Mouse (Mus musculus): ENCODE results near the gene Zfp385c. TPM values are rescaled to one million over a fixed set of nuclear protein-coding genes. Genes with fewer than 3 reads are reported as not detected.
A peak's percentile ranks its signal among the peaks of the same experiment; 100 is the strongest.

Zfp385c gene
- polyA plus RNA-seq, 1 experiment from 2014 or later = 0.18 TPM

DNA sequence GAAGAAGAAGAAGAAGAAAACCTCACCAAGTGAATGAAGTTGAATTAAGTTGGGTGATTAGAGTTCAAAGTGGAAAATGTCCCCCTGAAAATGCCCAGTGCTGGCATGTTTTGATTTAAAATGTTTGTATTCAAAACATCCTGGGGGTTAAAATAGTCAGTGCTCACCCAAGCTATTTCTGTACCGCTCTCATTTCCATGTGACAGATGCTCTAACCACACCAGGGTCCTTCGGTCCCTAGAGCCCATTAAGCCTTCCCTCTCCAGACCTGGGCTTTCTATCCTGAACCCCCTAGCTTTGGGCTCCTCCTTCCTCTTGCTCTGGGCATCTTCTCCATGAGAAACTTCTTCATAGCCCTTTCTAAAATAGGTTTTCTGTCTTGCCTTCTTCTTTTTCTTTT is 8.2 kb downstream of the Zfp385c start:
- DNase-seq (ENCODE audit: low spot score) (no peak), ATAC-seq (ENCODE audit: low FRiP score, low TSS enrichment) (no peak)
- TF ChIP-seq EP300 (optimal IDR thresholded peaks at IDR 0.05) = no peak
- no peak for TF ChIP-seq CTCF (IDR thresholded peaks at IDR 0.05; ENCODE audit: low read depth)
- H3K27me3 ChIP-seq (ENCODE audit: control insufficient read depth, insufficient read depth, low read length) = no peaks in the 10 kb centered on the region
- H3K36me3 ChIP-seq (ENCODE audit: control insufficient read depth, insufficient read depth, low read length) = no peaks in the 10 kb centered on the region
- H3K9ac ChIP-seq (ENCODE audit: low read length) = no peak overlapping the region
- H3K4me1 ChIP-seq (replicated peaks; ENCODE audit: control insufficient read depth, insufficient read depth) = no peaks in the 10 kb centered on the region
- WGBS = 75% methylated on average over 2 of the region's 2 CpGs
- H3K27ac ChIP-seq (replicated peaks) = no peak overlapping the region
- H3K4me2 ChIP-seq (replicated peaks; ENCODE audit: low read depth) = no peak overlapping the region
- no peak overlapping the region for H3K4me3 ChIP-seq (ENCODE audit: low read depth, low read length)
- H3K9me3 ChIP-seq (ENCODE audit: control insufficient read depth, low read length) = no peaks in the 10 kb centered on the region

DNA sequence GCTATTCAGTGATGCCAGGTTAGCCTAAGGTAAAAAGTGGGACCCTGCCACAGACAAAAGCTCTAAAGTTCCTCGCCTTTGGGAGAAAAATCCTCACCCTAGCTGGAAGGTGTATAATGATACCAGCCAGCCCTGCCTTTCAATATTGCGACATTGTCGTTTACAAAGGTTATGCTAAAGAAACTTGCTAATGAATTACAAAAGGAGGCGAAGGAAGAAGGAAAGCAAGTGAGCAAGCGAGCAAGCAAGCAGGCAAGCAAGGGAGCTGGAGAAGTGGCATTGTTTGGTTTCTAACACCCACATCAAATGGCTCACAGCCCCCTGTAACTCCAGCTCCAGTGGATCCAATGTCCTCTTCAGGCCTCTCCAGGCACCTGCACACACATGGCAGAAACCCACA is 9.7 kb downstream of the Zfp385c start:
- Histone ChIP-seq H3K9ac (ENCODE audit: low read length) (no peak overlapping the region), H3K27ac (replicated peaks) (no peak overlapping the region), H3K4me3 (ENCODE audit: low read depth, low read length) (no peak overlapping the region), H3K4me2 (replicated peaks; ENCODE audit: low read depth) (no peak overlapping the region), H3K4me1 (replicated peaks; ENCODE audit: control insufficient read depth, insufficient read depth) (no peaks in the 10 kb centered on the region), H3K36me3 (ENCODE audit: control insufficient read depth, insufficient read depth, low read length) (no peaks in the 10 kb centered on the region), H3K27me3 (ENCODE audit: control insufficient read depth, insufficient read depth, low read length) (no peaks in the 10 kb centered on the region), H3K9me3 (ENCODE audit: control insufficient read depth, low read length) (no peaks in the 10 kb centered on the region)
- TF ChIP-seq CTCF (IDR thresholded peaks at IDR 0.05; ENCODE audit: low read depth) (no peak), EP300 (optimal IDR thresholded peaks at IDR 0.05) (no peak)
- DNase-seq (ENCODE audit: low spot score) (no peak), ATAC-seq (ENCODE audit: low FRiP score, low TSS enrichment) (no peak)
- 70% methylated on average over 5 of the region's 5 CpGs for WGBS

DNA sequence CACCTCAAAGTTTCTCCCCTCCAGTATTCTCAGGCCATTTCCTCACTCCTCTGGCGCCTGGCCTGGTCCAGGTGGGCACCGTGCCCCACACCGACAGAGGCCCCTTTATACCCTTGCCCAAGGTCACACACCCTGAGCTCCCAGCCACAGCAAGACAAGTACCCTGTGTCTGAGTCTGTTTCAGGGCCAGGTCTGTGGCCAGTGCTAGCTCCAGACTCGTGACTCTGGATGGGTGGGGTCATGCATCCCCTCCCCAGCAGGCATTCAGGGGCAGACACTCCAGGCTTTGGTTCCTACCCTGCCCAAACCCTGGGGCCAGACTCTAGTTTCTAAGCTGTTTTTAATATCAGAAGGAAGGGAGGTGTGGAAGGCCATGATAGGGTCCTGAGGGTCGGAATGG is 10.4 kb downstream of the Zfp385c start:
- no peaks in the 10 kb centered on the region for H3K36me3 ChIP-seq (ENCODE audit: control insufficient read depth, insufficient read depth, low read length)
- ATAC-seq (ENCODE audit: low FRiP score, low TSS enrichment) (0 out of 2 replicates have a peak, but pooled peaks have one; percentile 15), DNase-seq (ENCODE audit: low spot score) (no peak)
- H3K27ac ChIP-seq (replicated peaks) = no peak overlapping the region
- H3K27me3 ChIP-seq (ENCODE audit: control insufficient read depth, insufficient read depth, low read length) = no peaks in the 10 kb centered on the region
- H3K4me2 ChIP-seq (replicated peaks; ENCODE audit: low read depth) = no peak overlapping the region
- WGBS = 87% methylated on average over 5 of the region's 5 CpGs
- no peak overlapping the region for H3K9ac ChIP-seq (ENCODE audit: low read length)
- H3K9me3 ChIP-seq (ENCODE audit: control insufficient read depth, low read length) = no peaks in the 10 kb centered on the region
- no peak for TF ChIP-seq EP300 (optimal IDR thresholded peaks at IDR 0.05)
- TF ChIP-seq CTCF (IDR thresholded peaks at IDR 0.05; ENCODE audit: low read depth) = no peak
- H3K4me3 ChIP-seq (ENCODE audit: low read depth, low read length) = no peak overlapping the region
- no peaks in the 10 kb centered on the region for H3K4me1 ChIP-seq (replicated peaks; ENCODE audit: control insufficient read depth, insufficient read depth)

DNA sequence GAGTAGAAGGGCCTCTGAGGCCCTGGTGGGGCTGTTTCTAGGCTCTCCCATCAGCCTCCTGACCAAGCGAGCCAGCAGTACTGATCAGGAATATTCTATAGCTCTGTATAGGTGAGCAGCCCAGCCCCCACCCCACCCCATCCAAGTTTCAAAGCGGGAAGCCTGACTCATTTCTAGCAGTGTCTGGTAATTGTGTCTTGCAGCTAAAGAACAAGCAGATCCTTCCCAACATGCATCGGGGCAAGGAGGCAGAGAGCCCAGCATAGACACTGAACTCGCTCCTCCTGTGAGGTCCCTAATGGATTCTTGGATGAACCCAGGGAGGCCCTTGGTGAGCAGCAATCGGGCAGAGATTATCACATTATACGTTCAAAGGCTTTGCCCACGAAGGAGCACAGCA is 14.4 kb downstream of the Zfp385c start:
- no peaks in the 10 kb centered on the region for H3K36me3 ChIP-seq (ENCODE audit: control insufficient read depth, insufficient read depth, low read length)
- no peak for TF ChIP-seq EP300 (optimal IDR thresholded peaks at IDR 0.05)
- TF ChIP-seq CTCF (IDR thresholded peaks at IDR 0.05; ENCODE audit: low read depth) = no peak
- H3K9ac ChIP-seq (ENCODE audit: low read length) = no peak overlapping the region
- 36% methylated on average over 7 of the region's 7 CpGs for WGBS
- no peaks in the 10 kb centered on the region for H3K4me1 ChIP-seq (replicated peaks; ENCODE audit: control insufficient read depth, insufficient read depth)
- H3K27me3 ChIP-seq (ENCODE audit: control insufficient read depth, insufficient read depth, low read length) = no peaks in the 10 kb centered on the region
- H3K4me3 ChIP-seq (ENCODE audit: low read depth, low read length) = no peak overlapping the region
- H3K9me3 ChIP-seq (ENCODE audit: control insufficient read depth, low read length) = no peaks in the 10 kb centered on the region
- ATAC-seq (ENCODE audit: low FRiP score, low TSS enrichment) (0 out of 2 replicates have a peak, but pooled peaks have one; percentile 2), DNase-seq (ENCODE audit: low spot score) (no peak)
- no peak overlapping the region for H3K27ac ChIP-seq (replicated peaks)
- no peak overlapping the region for H3K4me2 ChIP-seq (replicated peaks; ENCODE audit: low read depth)

DNA sequence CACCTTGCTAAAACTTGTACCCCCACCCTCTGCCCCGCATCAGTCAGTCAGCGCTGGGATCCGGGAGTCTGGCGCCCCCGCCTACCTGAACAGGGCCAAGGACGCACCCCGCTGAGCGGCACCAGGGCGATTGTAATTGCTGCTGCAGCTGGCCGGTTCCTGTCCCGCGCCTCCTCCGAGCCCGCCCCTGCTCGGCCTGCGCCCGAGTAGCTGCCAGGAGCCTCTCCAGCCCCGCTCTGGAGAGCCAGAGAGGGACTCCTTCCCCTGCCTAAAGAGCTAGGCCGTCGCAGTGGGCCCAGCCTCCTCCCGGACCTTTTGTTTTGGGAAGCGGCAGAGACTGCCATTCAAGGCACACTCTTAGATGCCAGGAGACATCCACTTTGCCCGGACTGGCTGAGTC is 19.1 kb downstream of the Zfp385c start:
- peak overlapping the region; percentile 17 for H3K4me3 ChIP-seq (ENCODE audit: low read depth, low read length)

DNA sequence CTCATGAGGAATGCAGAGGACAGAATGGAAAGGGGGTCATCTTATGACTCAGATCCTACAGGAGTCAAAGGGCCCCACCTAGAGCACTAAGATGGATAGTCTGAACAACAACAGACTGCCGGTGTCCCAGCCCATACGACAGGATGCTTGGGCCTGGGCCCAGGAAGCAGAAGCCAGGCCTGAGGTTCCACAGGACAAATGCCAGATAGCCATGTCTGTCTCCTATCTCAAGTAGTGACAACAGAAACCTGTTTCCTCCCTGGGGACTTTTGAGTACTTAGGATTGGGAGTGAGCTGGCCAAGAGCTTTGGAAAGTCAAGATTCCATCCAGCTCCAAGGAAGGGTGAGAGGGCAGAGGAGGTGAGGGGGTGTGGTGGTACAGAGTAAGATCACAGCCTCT is 20.3 kb downstream of the Zfp385c start:
- 55% methylated on average over 2 of the region's 2 CpGs for WGBS
- ATAC-seq (ENCODE audit: low FRiP score, low TSS enrichment) (no peak), DNase-seq (ENCODE audit: low spot score) (no peak)
- Histone ChIP-seq H3K4me1 (replicated peaks; ENCODE audit: control insufficient read depth, insufficient read depth) (no peaks in the 10 kb centered on the region), H3K9ac (ENCODE audit: low read length) (no peak overlapping the region), H3K36me3 (ENCODE audit: control insufficient read depth, insufficient read depth, low read length) (no peaks in the 10 kb centered on the region), H3K9me3 (ENCODE audit: control insufficient read depth, low read length) (no peaks in the 10 kb centered on the region), H3K4me3 (ENCODE audit: low read depth, low read length) (no peak overlapping the region), H3K27ac (replicated peaks) (no peak overlapping the region), H3K27me3 (ENCODE audit: control insufficient read depth, insufficient read depth, low read length) (no peaks in the 10 kb centered on the region), H3K4me2 (replicated peaks; ENCODE audit: low read depth) (no peak overlapping the region)
- TF ChIP-seq CTCF (IDR thresholded peaks at IDR 0.05; ENCODE audit: low read depth) = no peak
- TF ChIP-seq EP300 (optimal IDR thresholded peaks at IDR 0.05) = no peak

More for the DNA sequence above, 19.1 kb downstream of the Zfp385c start:
- H3K27ac ChIP-seq (replicated peaks) = no peak overlapping the region
- H3K9me3 ChIP-seq (ENCODE audit: control insufficient read depth, low read length) = no peaks in the 10 kb centered on the region
- H3K4me2 ChIP-seq (replicated peaks; ENCODE audit: low read depth) = peak overlapping the region; percentile 31
- peak overlapping the region; percentile 47 for H3K9ac ChIP-seq (ENCODE audit: low read length)
- WGBS = 4% methylated on average over 23 of the region's 23 CpGs
- peak; percentile 61 for ATAC-seq (ENCODE audit: low FRiP score, low TSS enrichment)
- H3K36me3 ChIP-seq (ENCODE audit: control insufficient read depth, insufficient read depth, low read length) = no peaks in the 10 kb centered on the region
- H3K27me3 ChIP-seq (ENCODE audit: control insufficient read depth, insufficient read depth, low read length) = no peaks in the 10 kb centered on the region
- no peak for TF ChIP-seq CTCF (IDR thresholded peaks at IDR 0.05; ENCODE audit: low read depth)
- H3K4me1 ChIP-seq (replicated peaks; ENCODE audit: control insufficient read depth, insufficient read depth) = no peaks in the 10 kb centered on the region
- DNase-seq (ENCODE audit: low spot score) = peak; percentile 42
